Mouse (Mus musculus) stomach, postnatal 0 days (tissue): Measurements from ENCODE around the gene Shbg. TPM values are rescaled to one million over a fixed set of nuclear protein-coding genes. Genes with fewer than 3 reads are reported as not detected.
A peak's percentile ranks its signal among the peaks of the same experiment; 100 is the strongest.

Source experiments
- ATAC-seq: fragments of 200-750 bp; cut with Nextera tagmentation; 2 replicates; pipeline ENCODE4 v1.8.0; 2017; ENCODE audit not compliant: low FRiP score, low TSS enrichment
- DNase-seq: peaks from one replicate; pipeline ENCODE4 v3.0.0-alpha.2; 2016; ENCODE audit warnings: low spot score
- H3K27ac ChIP-seq: fragments of 300-500 bp; sonication (generic); replicated peaks from 2 replicates; pipeline ENCODE4 v1.5.1; 2014; ENCODE audit warnings: mild to moderate bottlenecking, control low read depth
- H3K27me3 ChIP-seq: fragments of 300-500 bp; sonication (generic); 2 replicates; pipeline ENCODE4 v1.6.1; 2014; ENCODE audit warnings: low read length; ENCODE audit not compliant: control insufficient read depth, insufficient read depth
- H3K36me3 ChIP-seq: fragments of 300-500 bp; sonication (generic); 2 replicates; pipeline ENCODE4 v1.6.1; 2014; ENCODE audit warnings: low read length, mixed read lengths; ENCODE audit not compliant: control insufficient read depth, insufficient read depth
- H3K4me1 ChIP-seq: fragments of 300-500 bp; sonication (generic); replicated peaks from 2 replicates; pipeline ENCODE4 v1.6.1; 2014; ENCODE audit warnings: antibody characterized with exemption; ENCODE audit not compliant: control insufficient read depth, insufficient read depth
- H3K4me2 ChIP-seq: fragments of 300-500 bp; sonication (generic); replicated peaks from 2 replicates; pipeline ENCODE4 v1.6.1; 2014; ENCODE audit warnings: low read depth, mild to moderate bottlenecking, control low read depth, moderate library complexity
- H3K4me3 ChIP-seq: fragments of 300-500 bp; sonication (generic); 2 replicates; pipeline ENCODE4 v1.5.1; 2014; ENCODE audit warnings: low read depth, low read length, control low read depth
- H3K9ac ChIP-seq: fragments of 300-500 bp; sonication (generic); 2 replicates; pipeline ENCODE4 v1.6.1; 2014; ENCODE audit warnings: mild to moderate bottlenecking, low read length, control low read depth, mixed read lengths
- H3K9me3 ChIP-seq: fragments of 300-500 bp; sonication (generic); 2 replicates; pipeline ENCODE4 v1.6.1; 2016; ENCODE audit warnings: low read length; ENCODE audit not compliant: control insufficient read depth
- CTCF ChIP-seq: IDR thresholded peaks from 2 replicates; pipeline ENCODE4 v1.5.1; 2016; ENCODE audit warnings: antibody characterized with exemption, low read depth, mild to moderate bottlenecking, moderate library complexity
- EP300 ChIP-seq: optimal IDR thresholded peaks from 2 replicates; pipeline ENCODE3; 2016; ENCODE audit warnings: antibody characterized with exemption
- WGBS: fragments of 180-500 bp; shearing (Covaris S2); extraction: QIAGEN DNeasy Blood & Tissue Kit; methylation state at CpG from one replicate; pipeline ENCODE4 v1.1.7; 2014; 5-methylcytosine and 5-hydroxymethylcytosine counted together
- polyA plus RNA-seq: library from polyadenylated mRNA; unstranded; fragments of >200 nt; fragmentation: Nextera tagmentation; extraction: Ambion mirVana; gene quantifications from 2 replicates; pipeline ENCODE4 v1.2.1, GENCODE M21; 2015

Gene Shbg
- polyA plus RNA-seq, 1 experiment from 2014 or later: not detected

- peak overlapping the region; percentile 74 for H3K4me2 ChIP-seq
- no peaks in the 10 kb centered on the region for H3K27me3 ChIP-seq
- H3K27ac ChIP-seq: peak overlapping the region; percentile 42
- ATAC-seq: peak; percentile 43
- no peaks in the 10 kb centered on the region; the same call in 1 of the 2 replicates for H3K4me1 ChIP-seq
- no peaks in the 10 kb centered on the region for H3K9me3 ChIP-seq
- under 1% methylated on average over 54 of the region's 73 CpGs for WGBS
- TF ChIP-seq EP300 (no peak), CTCF (no peak)
- H3K36me3 ChIP-seq: no peaks in the 10 kb centered on the region
- peak overlapping the region; percentile 51 for H3K4me3 ChIP-seq
- peak overlapping the region; percentile 67 for H3K9ac ChIP-seq
- DNase-seq: no peak
Observed at GRCm38 (mm10) chr11:69604795-69605664, 12.7 kb downstream of the Shbg start.

- H3K9ac ChIP-seq: peak overlapping the region; percentile 67; the same call in 1 of the 2 replicates
- no peaks in the 10 kb centered on the region for H3K9me3 ChIP-seq
- H3K4me3 ChIP-seq: peak overlapping the region; percentile 51
- no peak for ATAC-seq
- TF ChIP-seq EP300: no peak
- no peak for TF ChIP-seq CTCF
- H3K27me3 ChIP-seq: no peaks in the 10 kb centered on the region
- peak overlapping the region; percentile 42; the same call in 1 of the 2 replicates for H3K27ac ChIP-seq
- WGBS: 65% methylated on average over 3 of the region's 3 CpGs
- DNase-seq: no peak
- H3K36me3 ChIP-seq: no peaks in the 10 kb centered on the region
- peaks cover 2% of the 10 kb centered on the region; the same call in 1 of the 2 replicates for H3K4me1 ChIP-seq
- peak overlapping the region; percentile 74 for H3K4me2 ChIP-seq
Observed at GRCm38 (mm10) chr11:69604347-69604746, 13.4 kb downstream of the Shbg start.

GRCm38 (mm10) chr11:69603516-69603915 is 14.2 kb downstream of the Shbg start:
- peaks cover 2% of the 10 kb centered on the region; the same call in 1 of the 2 replicates for H3K4me1 ChIP-seq
- H3K27me3 ChIP-seq: no peaks in the 10 kb centered on the region
- no peak for DNase-seq
- no peak overlapping the region for H3K27ac ChIP-seq
- no peak for ATAC-seq
- no peaks in the 10 kb centered on the region for H3K36me3 ChIP-seq
- no peaks in the 10 kb centered on the region for H3K9me3 ChIP-seq
- H3K9ac ChIP-seq: no peak overlapping the region
- no peak overlapping the region for H3K4me2 ChIP-seq
- WGBS: 73% methylated on average over 8 of the region's 8 CpGs
- no peak overlapping the region for H3K4me3 ChIP-seq
- TF ChIP-seq EP300: no peak
- TF ChIP-seq CTCF: no peak

GRCm38 (mm10) chr11:69601768-69602167 is 15.9 kb downstream of the Shbg start:
- Histone ChIP-seq H3K9me3 (no peaks in the 10 kb centered on the region), H3K36me3 (no peaks in the 10 kb centered on the region), H3K4me1 (peaks cover 2% of the 10 kb centered on the region; the same call in 1 of the 2 replicates), H3K4me3 (no peak overlapping the region), H3K27me3 (no peaks in the 10 kb centered on the region), H3K4me2 (no peak overlapping the region), H3K9ac (no peak overlapping the region), H3K27ac (no peak overlapping the region)
- WGBS: 43% methylated on average over 3 of the region's 3 CpGs
- no peak for ATAC-seq
- TF ChIP-seq CTCF (no peak), EP300 (no peak)
- DNase-seq: no peak

- peak overlapping the region; percentile 67 for H3K27ac ChIP-seq
- H3K4me3 ChIP-seq: no peak overlapping the region
- H3K4me1 ChIP-seq: peaks cover 2% of the 10 kb centered on the region; the same call in 1 of the 2 replicates
- H3K9me3 ChIP-seq: no peaks in the 10 kb centered on the region
- DNase-seq (peak; percentile 54), ATAC-seq (peak; percentile 54; the same call in 1 of the 2 replicates)
- TF ChIP-seq EP300 (no peak), CTCF (no peak)
- no peaks in the 10 kb centered on the region for H3K27me3 ChIP-seq
- peak overlapping the region; percentile 18; the same call in 1 of the 2 replicates for H3K4me2 ChIP-seq
- WGBS: 11% methylated on average over 6 of the region's 6 CpGs
- H3K9ac ChIP-seq: peak overlapping the region; percentile 41; the same call in 1 of the 2 replicates
- H3K36me3 ChIP-seq: no peaks in the 10 kb centered on the region
Observed at GRCm38 (mm10) chr11:69600098-69600497, 17.6 kb downstream of the Shbg start.
